Mouse (Mus musculus): ENCODE measurements around the gene Mark2.

- no peak for TF ChIP-seq TAL1 (IDR thresholded peaks at IDR 0.05; ENCODE audit: low read length)
- TF ChIP-seq GATA1 (IDR thresholded peaks at IDR 0.05; ENCODE audit: low read length): no peak
Observed at GRCm38 (mm10) chr19:7236742-7237141, 104.9 kb downstream of the Mark2 start.

Data from erythroblast, embryonic 14.5 days (primary cell).